Mouse (Mus musculus) cortical plate, adult 2 months (tissue): ENCODE measurements around the gene Fastk.

Source experiments
- CTCF ChIP-seq: fragments of 200-500 bp; IDR thresholded peaks from 2 replicates; pipeline ENCODE4 v1.5.1; 2011; ENCODE audit warnings: mild to moderate bottlenecking, control low read depth, low read length; ENCODE audit not compliant: insufficient read depth; ENCODE audit errors: extremely low read depth
- POLR2A ChIP-seq: fragments of 200-500 bp; IDR thresholded peaks from 2 replicates; pipeline ENCODE4 v1.6.1; 2011; ENCODE audit warnings: mild to moderate bottlenecking, low read length, control low read depth; ENCODE audit not compliant: insufficient read depth; ENCODE audit errors: extremely low read depth

- TF ChIP-seq CTCF (no peak), POLR2A (no peak)
Observed at GRCm38 (mm10) chr5:24486738-24487137, 41.7 kb upstream of the Fastk start.
